Mouse (Mus musculus) heart, postnatal 0 days (tissue): ENCODE results near the gene Efna4. TPM values are rescaled to one million over a fixed set of nuclear protein-coding genes. Genes with fewer than 3 reads are reported as not detected.
A peak's percentile ranks its signal among the peaks of the same experiment; 100 is the strongest.

Experiments used
- ATAC-seq: fragments of 200-750 bp; cut with Nextera tagmentation; 2 replicates; pipeline ENCODE4 v1.8.0; 2017; ENCODE audit warnings: low read depth, moderate number of reproducible peaks, moderate library complexity; ENCODE audit not compliant: insufficient read depth
- DNase-seq: peaks from one replicate; pipeline ENCODE4 v3.0.0-alpha.2; 2016; ENCODE audit warnings: low spot score
- H3K27ac ChIP-seq: fragments of 300-500 bp; sonication (generic); 2 replicates; pipeline ENCODE4 v1.5.1; 2014; ENCODE audit warnings: low read depth, mild to moderate bottlenecking
- H3K27me3 ChIP-seq: fragments of 300-500 bp; sonication (generic); 2 replicates; pipeline ENCODE4 v1.6.1; 2014; ENCODE audit warnings: low read length, mixed read lengths; ENCODE audit not compliant: control insufficient read depth, insufficient read depth
- H3K36me3 ChIP-seq: fragments of 300-500 bp; sonication (generic); replicated peaks from 2 replicates; pipeline ENCODE4 v1.6.1; 2014; ENCODE audit warnings: low read length, mixed read lengths; ENCODE audit not compliant: control insufficient read depth, insufficient read depth
- H3K4me1 ChIP-seq: fragments of 300-500 bp; sonication (generic); 2 replicates; pipeline ENCODE4 v1.6.1; 2014; ENCODE audit warnings: antibody characterized with exemption; ENCODE audit not compliant: control insufficient read depth, insufficient read depth
- H3K4me2 ChIP-seq: fragments of 300-500 bp; sonication (generic); 2 replicates; pipeline ENCODE4 v1.6.1; 2014; ENCODE audit warnings: low read depth, mild to moderate bottlenecking, low read length, moderate library complexity
- H3K4me3 ChIP-seq: fragments of 300-500 bp; sonication (generic); 2 replicates; pipeline ENCODE4 v1.5.1; 2014; ENCODE audit warnings: low read depth, low read length
- H3K9ac ChIP-seq: fragments of 300-500 bp; sonication (generic); replicated peaks from 2 replicates; pipeline ENCODE4 v1.6.1; 2014; ENCODE audit warnings: low read depth, low read length, mixed read lengths
- H3K9me3 ChIP-seq: fragments of 300-500 bp; sonication (generic); replicated peaks from 2 replicates; pipeline ENCODE4 v1.6.1; 2016; ENCODE audit warnings: low read length; ENCODE audit not compliant: control insufficient read depth
- CTCF ChIP-seq: IDR thresholded peaks from 2 replicates; pipeline ENCODE4 v1.5.1; 2016; ENCODE audit warnings: antibody characterized with exemption, control low read depth, low read depth
- EP300 ChIP-seq: IDR thresholded peaks from 2 replicates; pipeline ENCODE4 v1.6.1; 2016; ENCODE audit warnings: antibody characterized with exemption, low read depth
- WGBS: fragments of 180-500 bp; shearing (Covaris S2); extraction: QIAGEN DNeasy Blood & Tissue Kit; methylation state at CpG from one replicate; pipeline ENCODE4 v1.1.7; 2014; 5-methylcytosine and 5-hydroxymethylcytosine counted together
- polyA plus RNA-seq: library from polyadenylated mRNA; unstranded; fragments of >200 nt; fragmentation: Nextera tagmentation; extraction: Ambion mirVana; gene quantifications from 2 replicates; pipeline ENCODE4 v1.2.1, GENCODE M21; 2015
- total RNA-seq: library from RNA; depleted of rRNA; stranded (reverse); fragments of >200 nt; gene quantifications from 2 replicates; pipeline ENCODE4 v1.2.3, GENCODE M21; 2014; ENCODE audit warnings: low replicate concordance

The Efna4 gene
- total and polyA plus RNA-seq, 2 experiments from 2014 or later, result 2.6 to 2.7 TPM

DNA sequence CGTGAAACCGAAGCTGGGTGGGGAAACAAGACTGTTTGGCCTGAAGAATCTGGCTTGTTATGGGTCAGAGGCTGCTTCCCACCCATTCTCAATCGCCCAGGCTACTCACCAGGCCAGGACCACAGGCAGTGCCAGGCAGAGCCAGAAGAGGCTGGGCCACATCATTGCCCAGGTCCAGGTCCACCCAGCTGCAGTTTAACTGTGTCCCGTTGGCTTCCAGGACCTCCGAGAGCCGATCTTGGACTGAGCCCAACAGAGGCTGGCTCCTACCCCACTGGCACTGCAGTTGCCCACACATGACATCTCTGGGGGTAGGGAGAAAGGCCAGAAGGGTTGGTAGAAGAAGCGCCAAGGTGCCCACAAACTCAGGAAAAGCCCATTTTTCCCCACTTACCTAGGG, 5.5 kb upstream of the Efna4 start:
- TF ChIP-seq EP300 (no peak), CTCF (no peak)
- Histone ChIP-seq H3K4me2 (no peak overlapping the region), H3K36me3 (peaks cover 22% of the 10 kb centered on the region), H3K4me1 (no peaks in the 10 kb centered on the region; the same call in 1 of the 2 replicates), H3K27me3 (peaks cover 7% of the 10 kb centered on the region), H3K4me3 (no peak overlapping the region), H3K9me3 (no peaks in the 10 kb centered on the region), H3K27ac (no peak overlapping the region), H3K9ac (no peak overlapping the region)
- ATAC-seq (no peak), DNase-seq (no peak)
- 68% methylated on average over 7 of the region's 7 CpGs for WGBS

DNA sequence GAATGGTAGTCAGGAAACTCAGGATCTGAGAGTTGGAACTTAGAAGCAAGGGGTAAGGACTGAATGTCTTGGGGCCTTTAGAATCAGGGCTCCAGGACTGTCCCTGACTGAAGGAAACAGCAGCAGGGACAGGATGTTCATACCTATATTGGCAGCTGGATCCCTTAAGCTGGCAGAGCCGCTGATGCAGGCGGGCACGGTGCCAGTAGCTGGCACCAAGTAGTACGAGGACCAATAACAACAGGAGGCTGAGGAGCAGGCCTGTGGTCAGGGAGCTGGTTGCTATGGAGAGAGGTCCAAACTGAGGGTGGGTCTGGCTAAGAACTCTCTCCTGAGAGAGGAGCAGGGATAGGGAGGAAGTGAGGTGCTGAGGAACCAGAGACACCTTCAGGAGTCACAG, 4.0 kb upstream of the Efna4 start:
- ATAC-seq (no peak), DNase-seq (no peak)
- peaks cover 7% of the 10 kb centered on the region for H3K27me3 ChIP-seq
- no peak overlapping the region for H3K27ac ChIP-seq
- 70% methylated on average over 4 of the region's 4 CpGs for WGBS
- H3K4me1 ChIP-seq, result peaks cover 4% of the 10 kb centered on the region
- no peak overlapping the region for H3K4me2 ChIP-seq
- H3K9me3 ChIP-seq, result no peaks in the 10 kb centered on the region
- TF ChIP-seq EP300 (no peak), CTCF (no peak)
- H3K36me3 ChIP-seq, result peaks cover 22% of the 10 kb centered on the region
- no peak overlapping the region for H3K4me3 ChIP-seq
- H3K9ac ChIP-seq, result no peak overlapping the region

DNA sequence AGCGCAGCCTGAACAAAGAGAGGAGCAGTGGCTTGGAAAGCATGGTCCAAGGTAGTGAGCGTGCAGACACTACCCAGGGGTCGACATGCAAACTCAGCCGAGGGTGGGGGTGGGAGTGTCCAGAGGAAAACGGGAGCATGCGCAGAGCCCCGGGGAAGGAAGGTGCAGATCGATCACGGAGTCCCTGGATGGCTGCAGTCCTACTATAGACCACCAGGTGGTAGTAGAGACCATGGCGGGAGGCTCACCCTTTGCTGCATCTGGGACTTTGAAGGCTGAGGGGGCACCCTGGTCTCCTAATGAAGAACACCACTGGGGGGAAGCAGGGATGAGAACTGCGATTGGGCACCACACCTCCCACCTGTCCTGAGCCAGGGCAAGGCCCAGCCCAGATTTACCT, 2.6 kb upstream of the Efna4 start:
- TF ChIP-seq CTCF (peak; percentile 93), EP300 (no peak)
- Histone ChIP-seq H3K9ac (no peak overlapping the region), H3K4me2 (peak overlapping the region; percentile 16; the same call in 1 of the 2 replicates), H3K27me3 (peaks cover 7% of the 10 kb centered on the region), H3K27ac (no peak overlapping the region), H3K4me1 (peaks cover 5% of the 10 kb centered on the region), H3K9me3 (no peaks in the 10 kb centered on the region), H3K36me3 (peaks cover 18% of the 10 kb centered on the region), H3K4me3 (no peak overlapping the region)
- ATAC-seq, result no peak
- DNase-seq, result no peak
- 9% methylated on average over 11 of the region's 11 CpGs for WGBS

DNA sequence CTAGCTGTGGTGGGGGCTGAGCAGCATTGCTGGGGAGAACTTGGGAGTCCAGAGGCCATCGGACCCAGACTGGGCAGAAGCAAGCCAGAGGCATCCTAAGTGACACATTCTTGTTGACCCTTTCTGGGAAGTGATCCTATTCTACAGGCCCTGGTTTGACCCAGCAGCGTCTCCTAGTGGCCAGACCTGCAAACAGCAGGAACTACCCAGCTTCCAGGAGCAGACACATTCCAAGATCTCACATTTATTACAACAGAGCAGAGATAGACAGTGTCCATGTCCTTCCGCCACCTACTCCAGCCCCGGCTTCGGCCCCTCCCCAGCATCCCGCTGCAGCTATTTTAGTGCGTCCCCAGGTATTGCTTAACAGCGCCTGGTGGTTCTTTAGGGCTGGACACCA, 1.6 kb upstream of the Efna4 start:
- WGBS, result 20% methylated on average over 8 of the region's 8 CpGs
- DNase-seq, result no peak
- Histone ChIP-seq H3K4me1 (peaks cover 5% of the 10 kb centered on the region), H3K27ac (no peak overlapping the region), H3K4me2 (no peak overlapping the region), H3K9me3 (no peaks in the 10 kb centered on the region), H3K4me3 (no peak overlapping the region), H3K27me3 (peaks cover 7% of the 10 kb centered on the region), H3K36me3 (peaks cover 8% of the 10 kb centered on the region; the same call in 1 of the 2 replicates), H3K9ac (no peak overlapping the region)
- no peak for ATAC-seq
- TF ChIP-seq EP300, result no peak
- peak; percentile 71 for TF ChIP-seq CTCF

DNA sequence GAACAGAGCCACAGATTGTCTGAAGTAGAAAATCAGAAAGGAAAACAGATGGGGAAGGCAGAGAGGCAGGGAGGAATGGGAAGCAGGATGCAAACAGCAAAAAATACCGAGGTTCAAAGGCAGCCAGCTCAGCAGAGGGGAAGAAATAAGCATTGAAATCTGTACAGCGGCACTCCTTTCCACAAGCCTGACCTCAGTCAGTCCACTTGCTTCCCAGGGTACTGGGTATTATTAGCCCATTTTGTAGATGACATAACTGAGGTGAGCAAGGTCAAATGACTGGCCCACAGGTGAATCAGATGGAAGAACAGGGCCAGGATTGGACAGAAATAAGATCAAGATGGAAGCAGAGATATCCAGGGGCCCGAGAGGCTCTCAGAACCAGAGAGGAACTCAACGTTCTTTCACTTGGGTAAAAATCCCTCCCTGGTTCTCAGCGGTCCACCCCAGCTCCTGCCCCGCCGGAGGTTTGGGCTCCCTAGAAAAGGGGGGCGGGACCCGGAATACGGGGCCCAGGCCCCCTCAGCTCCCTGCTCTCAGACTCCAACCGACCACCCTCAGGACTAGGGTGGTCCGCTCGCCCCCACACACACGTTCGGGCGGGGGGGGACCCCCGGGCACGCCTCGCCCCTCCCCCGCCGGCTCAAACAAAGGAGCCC, 637 bp downstream of the Efna4 start:
- H3K4me3 ChIP-seq, result peak overlapping the region; percentile 84
- peak overlapping the region; percentile 65 for H3K27ac ChIP-seq
- peaks cover 7% of the 10 kb centered on the region for H3K27me3 ChIP-seq
- 3% methylated on average over 20 of the region's 21 CpGs for WGBS
- H3K9me3 ChIP-seq, result no peaks in the 10 kb centered on the region
- H3K4me2 ChIP-seq, result peak overlapping the region; percentile 95
- ATAC-seq, result no peak
- peaks cover 10% of the 10 kb centered on the region; the same call in 1 of the 2 replicates for H3K36me3 ChIP-seq
- DNase-seq, result no peak
- H3K4me1 ChIP-seq, result peaks cover 5% of the 10 kb centered on the region
- TF ChIP-seq EP300, result no peak
- no peak for TF ChIP-seq CTCF
- peak overlapping the region; percentile 83 for H3K9ac ChIP-seq

DNA sequence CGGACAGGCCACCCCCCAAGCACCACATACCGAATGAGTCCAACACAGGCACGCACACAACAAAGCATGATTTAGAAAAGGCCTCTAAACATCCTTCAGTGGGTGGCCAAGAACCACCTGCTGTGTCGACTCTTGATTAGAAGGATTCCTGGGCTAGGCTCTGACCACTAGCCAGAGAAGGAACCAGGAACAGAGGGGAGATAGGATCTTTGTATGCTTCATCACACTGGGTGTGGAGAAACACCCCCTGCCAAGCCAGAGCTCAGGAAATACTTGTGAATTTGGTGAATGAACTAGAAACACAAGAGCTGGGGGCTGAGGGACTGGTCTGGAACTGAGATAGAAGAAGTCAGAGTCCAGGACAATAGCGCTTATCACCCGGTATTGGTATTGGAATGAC, 1.3 kb downstream of the Efna4 start:
- WGBS, result 33% methylated on average over 6 of the region's 6 CpGs
- H3K4me3 ChIP-seq, result no peak overlapping the region

More for the DNA sequence above, 1.3 kb downstream of the Efna4 start:
- H3K4me1 ChIP-seq, result peaks cover 5% of the 10 kb centered on the region
- ATAC-seq (no peak), DNase-seq (no peak)
- H3K27ac ChIP-seq, result no peak overlapping the region
- peak overlapping the region; percentile 95 for H3K4me2 ChIP-seq
- H3K9me3 ChIP-seq, result no peaks in the 10 kb centered on the region
- H3K36me3 ChIP-seq, result peaks cover 10% of the 10 kb centered on the region; the same call in 1 of the 2 replicates
- H3K27me3 ChIP-seq, result peaks cover 11% of the 10 kb centered on the region
- no peak overlapping the region; the same call in 1 of the 2 replicates for H3K9ac ChIP-seq
- no peak for TF ChIP-seq CTCF
- no peak for TF ChIP-seq EP300
